Mouse (Mus musculus) splenic B cell, adult 2 months (primary cell): ENCODE data around the gene Npff.

ENCODE experiments used
- DNase-seq: peaks from one replicate; pipeline ENCODE4 v3.0.0-alpha.2; 2011; ENCODE audit warnings: low read depth, low spot score
- H3K27me3 ChIP-seq: 2 replicates; pipeline ENCODE4 v1.6.1; 2012; ENCODE audit warnings: mild to moderate bottlenecking, low read length, moderate library complexity, mixed read lengths; ENCODE audit not compliant: control insufficient read depth, poor library complexity, insufficient read depth, severe bottlenecking
- H3K36me3 ChIP-seq: 2 replicates; pipeline ENCODE4 v1.6.1; 2012; ENCODE audit warnings: mild to moderate bottlenecking, low read length, moderate library complexity, mixed read lengths; ENCODE audit not compliant: control insufficient read depth, poor library complexity, insufficient read depth, severe bottlenecking

The Npff gene

GRCm38 (mm10) chr15:102531586-102531985 lies 6.8 kb upstream of the Npff start:
- no peak for DNase-seq
- H3K36me3 ChIP-seq = peaks cover 27% of the 10 kb centered on the region
- H3K27me3 ChIP-seq = no peaks in the 10 kb centered on the region

- Histone ChIP-seq H3K27me3 (no peaks in the 10 kb centered on the region), H3K36me3 (peaks cover 23% of the 10 kb centered on the region)
- no peak for DNase-seq
These were observed 5.8 kb upstream of the Npff start for GRCm38 (mm10) chr15:102530566-102530965.

DNA sequence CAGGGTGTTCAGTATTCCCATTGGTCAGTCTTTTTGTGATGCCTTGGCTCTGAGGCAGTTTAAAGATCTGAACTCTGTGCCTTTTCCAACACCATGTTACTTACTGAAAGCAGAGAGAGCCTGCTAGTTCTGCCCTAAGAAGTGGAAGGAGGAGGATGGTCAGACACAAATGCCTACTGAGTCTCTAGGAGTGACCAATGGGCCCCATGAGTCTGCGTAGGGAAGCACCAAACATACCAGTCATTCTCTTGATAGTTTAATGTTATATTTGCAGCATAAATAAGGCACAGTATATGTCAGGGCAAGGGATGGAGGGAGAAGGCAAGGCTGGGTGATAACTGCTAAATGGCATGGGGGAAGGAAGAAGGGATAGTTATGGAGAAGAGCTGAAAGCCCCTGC lies 3.7 kb upstream of the Npff start:
- Histone ChIP-seq H3K27me3 (no peaks in the 10 kb centered on the region), H3K36me3 (peaks cover 18% of the 10 kb centered on the region)
- DNase-seq = no peak

- DNase-seq = peak; percentile 31
- peaks cover 18% of the 10 kb centered on the region for H3K36me3 ChIP-seq
- H3K27me3 ChIP-seq = no peaks in the 10 kb centered on the region
These were observed 3.2 kb upstream of the Npff start for GRCm38 (mm10) chr15:102527936-102528335.

DNA sequence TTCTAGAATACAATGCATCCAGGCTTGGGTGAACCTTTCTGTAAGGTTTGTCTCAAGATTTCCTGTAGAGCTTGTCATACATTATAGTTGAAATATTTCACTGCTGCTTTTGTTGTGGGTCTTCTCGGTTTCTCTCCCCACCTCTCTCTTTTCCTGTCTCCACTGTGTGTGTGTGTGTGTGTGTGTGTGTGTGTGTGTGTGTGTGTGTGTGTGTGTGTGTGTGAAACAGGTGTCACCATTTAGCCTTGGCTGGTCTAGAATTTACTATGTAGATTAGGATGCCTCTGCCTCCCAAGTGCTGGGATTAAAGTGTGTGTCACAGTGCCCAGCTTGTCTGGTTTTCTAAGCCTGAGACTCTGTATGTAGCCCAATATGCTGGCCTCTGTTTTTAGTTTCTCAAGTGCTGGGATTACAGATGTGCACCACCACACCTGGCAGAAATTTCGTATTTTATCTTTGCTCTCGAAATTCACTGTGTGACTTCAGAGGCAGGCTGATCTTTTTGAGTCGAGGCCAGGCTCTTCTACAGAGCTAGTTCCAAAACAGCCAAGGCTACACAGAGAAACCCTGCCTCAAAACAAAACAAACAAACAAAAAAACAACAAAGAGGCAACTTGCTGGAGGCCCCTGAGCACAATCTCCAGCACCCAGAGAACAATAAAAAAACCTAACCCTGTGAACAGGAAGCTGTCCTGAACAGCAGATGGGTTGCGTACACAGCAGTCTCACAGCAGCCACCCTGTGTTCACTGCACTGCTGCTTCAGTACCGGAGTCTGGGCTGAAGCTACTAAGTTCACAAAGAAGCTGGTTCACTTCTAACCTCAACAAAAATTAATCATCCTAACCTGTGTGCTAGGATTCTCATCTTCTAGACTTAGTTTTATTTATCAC lies 1.6 kb upstream of the Npff start:
- DNase-seq = no peak

GRCm38 (mm10) chr15:102521480-102521879 lies 3.3 kb downstream of the Npff start:
- DNase-seq = no peak
- Histone ChIP-seq H3K36me3 (no peaks in the 10 kb centered on the region), H3K27me3 (no peaks in the 10 kb centered on the region)

More for the DNA sequence above, 1.6 kb upstream of the Npff start:
- H3K36me3 ChIP-seq = peaks cover 13% of the 10 kb centered on the region
- H3K27me3 ChIP-seq = no peaks in the 10 kb centered on the region

DNA sequence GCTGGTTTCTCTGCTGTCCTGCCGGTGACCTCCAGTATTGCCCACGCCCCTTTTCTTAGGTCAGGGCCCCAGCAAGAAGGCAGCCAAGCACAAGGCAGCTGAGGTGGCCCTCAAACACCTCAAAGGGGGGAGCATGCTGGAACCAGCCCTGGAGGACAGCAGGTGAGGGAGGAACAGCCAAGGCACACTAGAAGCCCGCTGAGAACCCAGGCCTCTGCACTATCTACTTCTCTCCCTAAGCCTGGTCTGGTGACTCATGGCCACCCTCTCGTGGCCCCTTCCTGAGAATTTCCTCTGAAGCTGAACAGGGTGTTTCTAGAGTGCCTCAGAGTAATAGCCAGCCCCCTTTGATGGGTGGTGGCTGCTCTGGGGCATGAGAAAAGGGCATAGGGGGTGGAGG lies 4.3 kb downstream of the Npff start:
- H3K27me3 ChIP-seq = no peaks in the 10 kb centered on the region
- no peaks in the 10 kb centered on the region for H3K36me3 ChIP-seq
- no peak for DNase-seq

DNA sequence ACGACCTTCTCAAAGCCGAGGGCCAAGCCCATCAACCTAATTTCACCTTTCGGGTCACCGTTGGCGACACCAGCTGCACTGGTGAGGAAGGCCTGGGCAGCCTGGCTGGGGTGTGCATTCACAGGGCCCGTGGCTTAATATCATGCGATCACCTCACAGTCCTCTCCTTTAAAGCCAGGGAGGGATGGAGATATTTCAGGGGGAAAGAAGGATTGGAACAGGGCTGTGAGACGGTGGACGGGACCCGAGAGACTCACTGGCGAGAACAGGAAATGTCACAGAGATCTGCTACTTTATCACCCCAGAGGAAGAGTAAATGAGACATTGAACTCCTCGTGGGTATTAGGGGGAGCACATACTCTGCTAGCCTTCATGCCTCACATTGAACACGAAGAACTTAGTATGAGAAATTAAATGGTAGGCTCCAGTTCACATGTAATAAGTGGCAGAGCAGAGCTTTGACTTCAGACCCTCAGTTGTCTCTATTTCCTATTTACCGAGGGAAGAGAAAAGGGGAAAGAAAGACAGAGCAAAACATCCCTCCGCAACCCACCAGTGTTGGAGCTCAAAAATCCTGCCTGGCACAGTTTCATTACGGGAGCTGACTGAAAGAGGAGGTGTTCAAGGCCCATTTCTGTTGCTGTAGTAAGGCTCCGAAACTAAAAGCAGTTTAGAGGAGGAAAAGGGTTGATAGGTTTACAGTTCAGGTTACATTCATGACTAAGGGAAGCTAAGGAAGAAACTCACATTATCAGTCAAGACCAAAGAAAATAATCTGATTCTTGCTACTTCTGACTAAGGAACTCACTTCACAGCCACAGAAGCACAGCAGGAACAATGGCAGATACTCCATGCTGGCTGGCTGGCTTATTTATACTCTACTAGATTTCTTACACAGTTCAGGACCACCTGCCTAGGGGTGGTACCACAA lies 5.3 kb downstream of the Npff start:
- Histone ChIP-seq H3K36me3 (no peaks in the 10 kb centered on the region), H3K27me3 (no peaks in the 10 kb centered on the region)
- DNase-seq = no peak

DNA sequence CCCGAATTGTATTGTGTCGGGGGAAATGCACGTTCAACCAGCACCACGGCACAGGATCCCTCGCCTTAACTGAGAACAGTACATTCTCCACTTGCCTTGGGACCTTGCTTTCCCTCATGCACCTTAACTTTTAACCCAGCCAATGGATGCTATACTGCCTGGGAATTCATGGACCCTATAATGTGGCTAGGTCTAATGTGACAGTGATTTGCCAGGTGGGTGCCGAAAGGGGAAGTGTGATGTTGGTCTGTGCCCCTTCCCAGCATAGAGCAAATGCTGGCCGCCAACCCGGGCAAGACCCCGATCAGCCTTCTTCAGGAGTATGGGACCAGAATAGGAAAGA lies 5.9 kb downstream of the Npff start:
- Histone ChIP-seq H3K27me3 (no peaks in the 10 kb centered on the region), H3K36me3 (no peaks in the 10 kb centered on the region)
- DNase-seq = no peak

DNA sequence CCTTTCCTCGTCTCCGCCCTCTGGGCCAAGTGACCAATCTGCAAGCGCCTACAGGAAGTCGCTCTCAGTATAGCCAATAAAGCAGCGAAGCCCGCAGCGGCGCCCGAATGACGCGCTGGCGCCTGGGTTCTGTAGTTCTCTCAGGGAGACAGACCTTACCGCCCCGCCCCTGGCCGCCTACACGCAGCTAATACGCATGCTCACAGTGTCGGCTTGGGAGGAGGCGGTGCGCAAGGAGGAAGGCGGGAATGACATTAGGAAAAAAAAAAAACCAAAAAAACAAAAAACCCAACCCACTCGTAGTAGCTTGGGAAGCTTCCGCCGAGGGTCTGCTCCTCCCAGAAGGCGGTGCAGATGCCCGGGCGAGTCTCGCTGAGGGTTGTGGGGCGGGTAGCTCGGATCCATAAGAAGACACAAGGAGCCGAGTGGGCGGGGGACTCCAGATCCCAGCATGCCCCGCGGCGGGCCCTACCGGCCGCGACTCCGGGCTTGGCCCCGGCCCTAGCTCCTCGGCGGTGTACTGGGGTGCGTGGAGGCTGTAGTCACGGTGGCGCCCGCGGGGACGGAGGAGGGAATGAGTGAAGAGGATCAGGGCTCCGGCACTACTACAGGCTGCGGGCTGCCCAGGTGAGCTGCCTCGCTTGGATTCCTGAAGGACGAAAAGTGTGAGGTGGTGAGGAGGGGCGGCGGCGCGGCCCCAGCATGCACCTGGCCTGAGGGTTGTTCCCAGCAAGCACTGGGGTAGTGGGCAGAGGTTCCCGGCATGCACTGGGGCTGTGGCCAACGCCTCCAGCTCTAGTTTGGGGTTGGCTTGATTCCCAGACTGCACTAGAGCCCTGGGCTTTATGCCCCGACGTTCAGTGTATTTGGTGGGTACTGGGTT lies 6.5 kb downstream of the Npff start, which contains the start of gene Tarbp2:
Gene Tarbp2, plus strand, starts transcription at position 217 of the 883 bp plus-strand sequence.
- H3K36me3 ChIP-seq = no peaks in the 10 kb centered on the region
- H3K27me3 ChIP-seq = no peaks in the 10 kb centered on the region
- peak; percentile 99 for DNase-seq

GRCm38 (mm10) chr15:102517631-102517975 lies 7.1 kb downstream of the Npff start:
- Histone ChIP-seq H3K27me3 (no peaks in the 10 kb centered on the region), H3K36me3 (no peaks in the 10 kb centered on the region)
- no peak for DNase-seq

- H3K36me3 ChIP-seq = no peaks in the 10 kb centered on the region
- DNase-seq = peak; percentile 49
- no peaks in the 10 kb centered on the region for H3K27me3 ChIP-seq
These were observed 7.9 kb downstream of the Npff start, which contains the start of gene Map3k12 for GRCm38 (mm10) chr15:102516728-102517404. Gene Map3k12 (minus strand): TSS chr15:102517064.

DNA sequence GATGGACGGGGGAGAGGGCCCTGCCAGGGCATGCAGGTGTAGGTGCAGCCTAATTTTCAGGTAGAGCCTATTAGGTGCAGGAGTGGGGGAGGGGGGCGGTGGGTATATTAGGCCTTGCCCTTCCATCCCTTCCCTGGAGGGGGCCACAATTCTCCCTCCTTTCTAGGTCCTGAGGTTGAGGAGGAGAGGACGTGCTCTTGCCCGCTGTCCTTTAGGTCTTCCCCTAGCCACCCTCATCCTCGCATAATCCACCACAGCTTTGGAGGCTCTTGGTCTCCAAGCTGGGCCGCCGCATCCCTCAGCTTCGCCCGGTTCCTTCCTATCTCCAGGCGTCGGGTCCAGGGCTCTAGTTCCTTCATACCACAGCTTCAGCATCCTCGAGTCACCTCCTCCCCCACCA lies 8.4 kb downstream of the Npff start:
- H3K27me3 ChIP-seq = no peaks in the 10 kb centered on the region
- DNase-seq = no peak
- no peaks in the 10 kb centered on the region for H3K36me3 ChIP-seq

DNA sequence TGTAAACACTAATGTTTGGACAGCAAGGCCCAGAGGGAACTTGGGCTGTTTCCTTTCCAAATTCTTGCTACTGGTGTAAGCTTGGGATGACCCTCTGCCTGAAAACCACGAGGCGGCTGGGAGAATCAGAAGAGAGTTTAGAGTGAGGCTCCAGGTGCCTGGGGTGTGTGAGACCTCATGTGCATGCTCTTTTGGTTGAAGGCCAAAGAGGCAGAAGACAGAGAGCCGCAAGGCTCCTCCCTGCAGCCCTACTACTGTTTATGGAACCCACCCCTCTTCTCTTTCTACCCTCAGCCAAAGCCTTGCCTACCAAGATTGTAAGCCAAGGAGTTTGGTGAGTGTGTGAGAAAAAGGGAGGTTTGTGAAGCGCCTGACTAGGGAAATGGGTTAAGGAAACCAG lies 9.0 kb downstream of the Npff start:
- H3K27me3 ChIP-seq = no peaks in the 10 kb centered on the region
- no peaks in the 10 kb centered on the region for H3K36me3 ChIP-seq
- DNase-seq = no peak
